Mouse (Mus musculus) kidney, postnatal 0 days (tissue): Measurements from ENCODE around the gene Tnr. TPM values are rescaled to one million over a fixed set of nuclear protein-coding genes. Genes with fewer than 3 reads are reported as not detected.

Source experiments
- ATAC-seq: fragments of 200-750 bp; cut with Nextera tagmentation; replicated peaks from 2 replicates; pipeline ENCODE4 v1.8.0; 2017; ENCODE audit warnings: low read depth, moderate number of reproducible peaks, moderate TSS enrichment, moderate library complexity; ENCODE audit not compliant: low FRiP score
- DNase-seq: peaks from one replicate; pipeline ENCODE4 v3.0.0-alpha.2; 2016; ENCODE audit warnings: low spot score
- H3K27ac ChIP-seq: fragments of 300-500 bp; sonication (generic); 2 replicates; pipeline ENCODE4 v1.5.1; 2014; ENCODE audit warnings: mild to moderate bottlenecking
- H3K27me3 ChIP-seq: fragments of 300-500 bp; sonication (generic); 2 replicates; pipeline ENCODE4 v1.6.1; 2014; ENCODE audit warnings: low read length, mixed read lengths; ENCODE audit not compliant: insufficient read depth
- H3K36me3 ChIP-seq: fragments of 300-500 bp; sonication (generic); 2 replicates; pipeline ENCODE4 v1.6.1; 2014; ENCODE audit warnings: low read length, mixed read lengths; ENCODE audit not compliant: insufficient read depth
- H3K4me1 ChIP-seq: fragments of 300-500 bp; sonication (generic); replicated peaks from 2 replicates; pipeline ENCODE4 v1.6.1; 2014; ENCODE audit warnings: antibody characterized with exemption, low read length, mixed read lengths; ENCODE audit not compliant: insufficient read depth
- H3K4me2 ChIP-seq: fragments of 300-500 bp; sonication (generic); 2 replicates; pipeline ENCODE4 v1.6.1; 2014; ENCODE audit warnings: mild to moderate bottlenecking, low read length, moderate library complexity, mixed read lengths
- H3K4me3 ChIP-seq: fragments of 300-500 bp; sonication (generic); replicated peaks from 2 replicates; pipeline ENCODE4 v1.5.1; 2014; ENCODE audit warnings: low read depth, low read length
- H3K9ac ChIP-seq: fragments of 300-500 bp; sonication (generic); 2 replicates; pipeline ENCODE4 v1.6.1; 2014; ENCODE audit warnings: low read depth, low read length
- H3K9me3 ChIP-seq: fragments of 300-500 bp; sonication (generic); replicated peaks from 2 replicates; pipeline ENCODE4 v1.6.1; 2016; ENCODE audit warnings: low read length, inconsistent platforms, mixed read lengths
- CTCF ChIP-seq: IDR thresholded peaks from 2 replicates; pipeline ENCODE4 v1.5.1; 2016; ENCODE audit warnings: antibody characterized with exemption, low read depth, mild to moderate bottlenecking, moderate library complexity
- WGBS: fragments of 180-500 bp; shearing (Covaris S2); extraction: QIAGEN DNeasy Blood & Tissue Kit; methylation state at CpG from one replicate; pipeline ENCODE4 v1.1.7; 2014; 5-methylcytosine and 5-hydroxymethylcytosine counted together
- polyA plus RNA-seq: library from polyadenylated mRNA; unstranded; fragments of >200 nt; fragmentation: Nextera tagmentation; extraction: Ambion mirVana; gene quantifications from 2 replicates; pipeline ENCODE4 v1.2.1, GENCODE M21; 2015

The Tnr gene
- polyA plus RNA-seq, 1 experiment from 2014 or later, result not detected

DNA sequence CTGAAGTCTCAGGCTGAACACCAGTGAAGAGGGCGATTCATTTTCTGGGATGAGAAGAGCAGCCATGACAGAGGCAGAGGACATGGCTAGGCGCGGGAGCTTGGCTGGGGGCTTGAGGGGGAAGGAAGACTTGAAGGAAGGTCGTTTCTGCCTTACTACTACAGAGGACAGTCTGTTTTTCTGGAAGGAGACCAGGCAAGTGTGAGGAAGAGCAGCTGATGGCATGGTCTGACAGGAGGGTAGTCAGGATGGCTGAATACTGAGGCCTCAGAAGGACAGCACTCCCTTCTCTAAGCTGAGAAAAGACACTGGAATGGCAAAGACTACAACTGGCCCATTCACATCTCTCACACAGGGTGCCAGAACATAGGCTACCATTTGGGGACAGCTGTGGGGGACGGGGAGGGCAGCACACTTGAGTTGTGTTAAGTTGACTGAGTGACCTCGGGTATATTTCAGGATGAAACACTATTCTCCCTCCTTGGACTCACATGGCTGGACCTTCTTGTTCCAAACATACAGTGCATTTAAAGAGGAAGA lies 90.6 kb downstream of the Tnr start:
- Histone ChIP-seq H3K9ac (no peak overlapping the region), H3K9me3 (no peaks in the 10 kb centered on the region), H3K4me1 (no peaks in the 10 kb centered on the region), H3K27ac (no peak overlapping the region), H3K27me3 (no peaks in the 10 kb centered on the region), H3K4me2 (no peak overlapping the region), H3K36me3 (no peaks in the 10 kb centered on the region), H3K4me3 (no peak overlapping the region)
- no peak for TF ChIP-seq CTCF
- WGBS, result 67% methylated on average over 6 of the region's 6 CpGs
- ATAC-seq, result no peak
- no peak for DNase-seq

DNA sequence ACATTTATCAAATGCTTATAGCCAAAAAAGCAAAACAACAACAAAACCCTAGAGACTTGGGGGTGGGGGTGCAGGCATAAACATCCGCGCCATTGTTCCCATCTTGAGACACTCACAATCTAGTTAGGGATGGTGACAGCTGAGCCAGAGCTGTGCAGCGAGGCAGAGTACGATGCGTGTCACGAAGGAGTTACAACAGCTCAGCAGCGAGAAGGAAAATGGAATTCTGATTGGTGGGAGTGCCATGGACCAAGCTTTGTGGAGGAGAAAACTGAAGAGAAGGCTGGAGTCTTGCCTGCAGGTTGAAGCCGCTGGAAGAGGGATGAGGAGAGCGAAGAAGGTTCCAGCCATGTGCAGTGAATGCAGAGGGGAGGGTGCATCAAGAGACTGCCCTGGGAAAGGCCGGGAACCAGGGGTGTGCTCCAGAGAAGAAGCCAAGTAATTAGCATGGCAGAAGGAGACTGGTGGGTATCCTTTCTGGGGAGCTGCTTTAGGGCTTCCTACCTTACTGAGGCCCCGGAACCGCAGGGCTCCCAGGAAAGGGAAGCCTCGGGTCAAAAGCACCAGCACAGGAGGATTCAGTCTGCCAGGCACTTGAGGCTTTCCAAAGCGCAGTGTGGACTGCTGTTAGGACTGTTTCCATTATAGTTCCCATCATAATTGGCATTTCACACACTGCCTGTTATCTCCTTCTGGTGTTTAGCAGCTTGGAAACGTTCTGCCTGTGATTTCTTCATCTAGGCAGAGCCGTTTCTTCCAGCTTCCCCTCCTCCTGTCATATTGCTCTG lies 91.3 kb downstream of the Tnr start:
- WGBS, result 48% methylated on average over 16 of the region's 16 CpGs
- DNase-seq (no peak), ATAC-seq (no peak)
- Histone ChIP-seq H3K4me3 (no peak overlapping the region), H3K9me3 (no peaks in the 10 kb centered on the region), H3K27me3 (no peaks in the 10 kb centered on the region), H3K4me2 (no peak overlapping the region), H3K36me3 (no peaks in the 10 kb centered on the region), H3K4me1 (no peaks in the 10 kb centered on the region), H3K9ac (no peak overlapping the region), H3K27ac (no peak overlapping the region)
- TF ChIP-seq CTCF, result no peak

DNA sequence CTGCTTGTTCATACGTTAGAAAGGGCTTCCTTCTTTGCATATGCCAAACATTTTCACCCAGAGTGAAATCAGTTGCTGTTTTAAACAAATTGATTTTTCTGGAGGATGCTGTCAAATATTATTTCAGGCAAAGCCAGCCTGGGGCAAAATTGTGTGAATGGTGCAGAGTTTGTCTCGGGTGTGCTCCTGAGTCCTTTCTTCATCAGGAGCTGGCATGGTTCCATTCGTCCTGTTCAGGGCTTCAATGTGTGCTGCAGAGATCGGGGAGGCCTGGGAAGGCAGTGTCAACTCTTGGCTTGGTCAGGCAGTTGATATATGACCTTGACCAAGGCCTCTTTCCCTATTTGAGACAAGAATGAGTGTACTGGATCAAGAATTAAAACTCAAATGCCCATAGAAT lies 92.1 kb downstream of the Tnr start:
- 59% methylated on average over 4 of the region's 4 CpGs for WGBS
- H3K36me3 ChIP-seq, result no peaks in the 10 kb centered on the region
- ATAC-seq, result no peak

DNA sequence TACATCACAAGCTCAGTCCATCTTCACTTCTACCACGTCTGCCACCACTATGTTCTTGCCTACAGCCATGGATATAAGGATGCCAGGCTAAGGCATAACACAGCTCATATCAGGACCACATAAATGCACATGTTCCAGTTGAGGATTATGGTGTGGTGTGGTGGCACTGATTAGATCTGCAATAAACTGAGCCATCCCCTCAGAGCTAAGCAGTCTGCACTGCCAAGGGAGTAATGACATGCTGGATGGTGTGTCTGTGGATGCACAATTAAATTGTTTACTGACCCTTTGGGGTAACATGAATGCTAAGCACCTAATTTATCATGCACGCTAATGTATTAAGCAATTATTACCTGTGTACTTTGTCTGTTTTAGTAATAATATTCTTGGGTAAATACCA lies 95.6 kb downstream of the Tnr start:
- WGBS, result 86% methylated on average over 2 of the region's 2 CpGs
- DNase-seq (no peak), ATAC-seq (no peak)
- no peak overlapping the region for H3K9ac ChIP-seq
- no peaks in the 10 kb centered on the region for H3K9me3 ChIP-seq
- H3K4me1 ChIP-seq, result no peaks in the 10 kb centered on the region
- no peak overlapping the region for H3K27ac ChIP-seq
- no peaks in the 10 kb centered on the region for H3K36me3 ChIP-seq
- TF ChIP-seq CTCF, result no peak
- H3K27me3 ChIP-seq, result no peaks in the 10 kb centered on the region
- no peak overlapping the region for H3K4me3 ChIP-seq
- no peak overlapping the region for H3K4me2 ChIP-seq

More for the DNA sequence above, 92.1 kb downstream of the Tnr start:
- no peak overlapping the region for H3K4me3 ChIP-seq
- H3K27ac ChIP-seq, result no peak overlapping the region
- no peak overlapping the region for H3K4me2 ChIP-seq
- H3K4me1 ChIP-seq, result no peaks in the 10 kb centered on the region
- no peak overlapping the region for H3K9ac ChIP-seq
- no peak for TF ChIP-seq CTCF
- no peaks in the 10 kb centered on the region for H3K27me3 ChIP-seq
- H3K9me3 ChIP-seq, result no peaks in the 10 kb centered on the region
- no peak for DNase-seq

- Histone ChIP-seq H3K9ac (no peak overlapping the region), H3K4me1 (no peaks in the 10 kb centered on the region), H3K4me2 (no peak overlapping the region), H3K9me3 (no peaks in the 10 kb centered on the region), H3K4me3 (no peak overlapping the region), H3K27me3 (no peaks in the 10 kb centered on the region), H3K36me3 (no peaks in the 10 kb centered on the region), H3K27ac (no peak overlapping the region)
- 53% methylated on average over 1 of the region's 1 CpGs for WGBS
- no peak for ATAC-seq
- TF ChIP-seq CTCF, result no peak
- DNase-seq, result peak; percentile 78
Observed at GRCm38 (mm10) chr1:159621321-159621720, 97.8 kb downstream of the Tnr start.

DNA sequence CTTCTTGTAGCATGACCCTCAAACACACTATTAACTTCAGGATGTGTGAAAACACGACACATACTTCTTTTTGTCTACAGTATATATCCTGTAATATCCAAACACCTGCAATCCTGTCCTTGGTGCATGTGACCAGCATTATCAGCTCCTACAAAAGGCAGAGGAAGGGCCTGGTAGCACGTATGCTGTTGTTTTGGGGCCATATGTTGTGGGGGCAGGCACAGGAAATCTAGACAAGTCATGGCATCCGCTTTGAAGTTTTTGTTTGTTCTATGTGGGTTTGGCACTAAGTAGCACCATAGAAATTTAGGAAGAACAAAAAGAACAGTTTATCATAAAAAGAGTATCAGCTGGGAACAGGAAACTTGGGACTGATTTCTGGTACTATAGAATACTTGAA lies 105.5 kb downstream of the Tnr start:
- WGBS, result 76% methylated on average over 3 of the region's 3 CpGs
- no peak overlapping the region for H3K9ac ChIP-seq
- H3K27ac ChIP-seq, result no peak overlapping the region
- no peak overlapping the region for H3K4me3 ChIP-seq
- no peak overlapping the region for H3K4me2 ChIP-seq
- H3K9me3 ChIP-seq, result no peaks in the 10 kb centered on the region
- DNase-seq (no peak), ATAC-seq (no peak)
- no peak for TF ChIP-seq CTCF
- no peaks in the 10 kb centered on the region for H3K27me3 ChIP-seq
- H3K36me3 ChIP-seq, result no peaks in the 10 kb centered on the region
- H3K4me1 ChIP-seq, result no peaks in the 10 kb centered on the region
